Mouse (Mus musculus): ENCODE results near the gene Tbc1d4.

Tbc1d4 gene

GRCm38 (mm10) chr14:101608519-101609368, at the start of gene Tbc1d4:
Gene Tbc1d4 (minus strand): TSS chr14:101609191.
- in situ Hi-C loops (cut with MboI, MseI) = no loop called here

GRCm38 (mm10) chr14:101656307-101656706, 47.3 kb upstream of the Tbc1d4 start:
- in situ Hi-C loops (cut with MboI, MseI) = no loop called here

- in situ Hi-C loops (cut with MboI, MseI) = no loop called here
Measured at GRCm38 (mm10) chr14:101654526-101654909, 45.5 kb upstream of the Tbc1d4 start.

- in situ Hi-C loops (cut with MboI, MseI) = no loop called here
Measured at GRCm38 (mm10) chr14:101653581-101654525, 44.9 kb upstream of the Tbc1d4 start, which contains the start of gene Uchl3. Gene Uchl3 (plus strand): TSS chr14:101653967.

- in situ Hi-C loops (cut with MboI, MseI) = no loop called here
Measured at GRCm38 (mm10) chr14:101652571-101652970, 43.6 kb upstream of the Tbc1d4 start.

GRCm38 (mm10) chr14:101650551-101650950, 41.6 kb upstream of the Tbc1d4 start:
- in situ Hi-C loops (cut with MboI, MseI) = no loop called here

- in situ Hi-C loops (cut with MboI, MseI) = no loop called here
Measured at GRCm38 (mm10) chr14:101644948-101645347, 36.0 kb upstream of the Tbc1d4 start.

- in situ Hi-C loops (cut with MboI, MseI) = no loop called here
Measured at GRCm38 (mm10) chr14:101640153-101640843, 31.3 kb upstream of the Tbc1d4 start, which contains the start of gene Commd6. Gene Commd6 (minus strand): TSS chr14:101640686.

GRCm38 (mm10) chr14:101637381-101637780, 28.4 kb upstream of the Tbc1d4 start:
- in situ Hi-C loops (cut with MboI, MseI) = no loop called here

- in situ Hi-C loops (cut with MboI, MseI) = no loop called here
Measured at GRCm38 (mm10) chr14:101635765-101636164, 26.8 kb upstream of the Tbc1d4 start.

- in situ Hi-C loops (cut with MboI, MseI) = no loop called here
Measured at GRCm38 (mm10) chr14:101630548-101630947, 21.6 kb upstream of the Tbc1d4 start.

GRCm38 (mm10) chr14:101617680-101618079, 8.7 kb upstream of the Tbc1d4 start:
- in situ Hi-C loops (cut with MboI, MseI) = loop anchor here (10.0 kb wide), 1 partner anchor 103 kb away; no protein-coding TSS in a partner anchor

GRCm38 (mm10) chr14:101616178-101616577, 7.2 kb upstream of the Tbc1d4 start:
- in situ Hi-C loops (cut with MboI, MseI) = loop anchor here (10.0 kb wide), 1 partner anchor 101 kb away; no protein-coding TSS in a partner anchor

- in situ Hi-C loops (cut with MboI, MseI) = loop anchor here (10.0 kb wide), 1 partner anchor 98 kb away; no protein-coding TSS in a partner anchor
Measured at GRCm38 (mm10) chr14:101613206-101613605, 4.2 kb upstream of the Tbc1d4 start.

GRCm38 (mm10) chr14:101610701-101611100, 1.7 kb upstream of the Tbc1d4 start:
- in situ Hi-C loops (cut with MboI, MseI) = loop anchor here (10.0 kb wide), 1 partner anchor 96 kb away; no protein-coding TSS in a partner anchor

- in situ Hi-C loops (cut with MboI, MseI) = no loop called here
Measured at GRCm38 (mm10) chr14:101607631-101608518, 1.1 kb downstream of the Tbc1d4 start.

- in situ Hi-C loops (cut with MboI, MseI) = no loop called here
Measured at GRCm38 (mm10) chr14:101605843-101606242, 3.1 kb downstream of the Tbc1d4 start.

GRCm38 (mm10) chr14:101602851-101603250, 6.1 kb downstream of the Tbc1d4 start:
- in situ Hi-C loops (cut with MboI, MseI) = no loop called here

- in situ Hi-C loops (cut with MboI, MseI) = no loop called here
Measured at GRCm38 (mm10) chr14:101597096-101597715, 11.8 kb downstream of the Tbc1d4 start.

- in situ Hi-C loops (cut with MboI, MseI) = no loop called here
Measured at GRCm38 (mm10) chr14:101596691-101597090, 12.3 kb downstream of the Tbc1d4 start.
